Mouse (Mus musculus): Measurements from ENCODE around the gene Sgms2.

DNA sequence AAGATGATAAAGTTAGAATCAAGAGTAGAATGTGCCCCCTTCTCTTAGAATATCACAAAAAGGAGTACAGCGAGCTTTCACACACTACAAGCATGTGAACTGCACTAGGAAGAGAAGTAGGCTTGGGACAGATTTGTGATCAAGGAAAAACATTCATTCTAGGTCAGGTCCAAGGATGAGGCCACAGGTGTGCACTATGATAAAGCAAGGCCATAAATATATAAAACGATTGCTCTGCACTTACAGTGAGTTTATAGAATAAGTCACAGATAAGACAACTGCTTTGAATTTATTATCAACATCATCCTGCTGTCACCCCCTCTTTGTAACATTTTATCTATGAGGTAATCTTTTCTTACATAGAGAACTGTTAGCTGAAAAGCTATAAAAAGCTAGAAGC is 198.9 kb downstream of the Sgms2 start:
- TF ChIP-seq CTCF (IDR thresholded peaks at IDR 0.05; ENCODE audit: extremely low read depth, insufficient read length, insufficient replicate concordance, low read depth, low read length) (no peak), POLR2A (IDR thresholded peaks at IDR 0.05; ENCODE audit: low read depth, low read length) (no peak)
